Mouse (Mus musculus) frontal cortex, adult (tissue): Measurements from ENCODE around the gene Gng8.
A peak's percentile ranks its signal among the peaks of the same experiment; 100 is the strongest.

ENCODE experiments used
- ATAC-seq: cut with Nextera tagmentation; 2 replicates; pipeline ENCODE4 v1.9.2; 2017; ENCODE audit warnings: mild to moderate bottlenecking, moderate library complexity, mixed read lengths; ENCODE audit not compliant: low TSS enrichment

Gng8 gene

GRCm38 (mm10) chr7:16924037-16924834, 32.6 kb downstream of the Gng8 start, which contains the start of gene Calm3:
Gene Calm3, minus strand, starts transcription at chr7:16924114.
- peak; percentile 68 for ATAC-seq

- ATAC-seq: no peak
Measured at GRCm38 (mm10) chr7:16928341-16928740, 36.8 kb downstream of the Gng8 start.

- peak; percentile 55; the same call in 1 of the 2 replicates for ATAC-seq
Measured at GRCm38 (mm10) chr7:16930850-16931249, 39.3 kb downstream of the Gng8 start.

GRCm38 (mm10) chr7:16931968-16932627, 40.5 kb downstream of the Gng8 start:
- ATAC-seq: peak; percentile 76

- ATAC-seq: no peak
Measured at GRCm38 (mm10) chr7:16932704-16933577, 41.4 kb downstream of the Gng8 start.

GRCm38 (mm10) chr7:16937312-16937711, 45.7 kb downstream of the Gng8 start:
- no peak for ATAC-seq

GRCm38 (mm10) chr7:16938117-16938791, 46.7 kb downstream of the Gng8 start:
- ATAC-seq: peak; percentile 53

- ATAC-seq: peak; percentile 61
Measured at GRCm38 (mm10) chr7:16940292-16940691, 48.7 kb downstream of the Gng8 start.

GRCm38 (mm10) chr7:16942861-16943260, 51.3 kb downstream of the Gng8 start:
- ATAC-seq: no peak

GRCm38 (mm10) chr7:16944061-16944807, 52.6 kb downstream of the Gng8 start, which contains the start of gene Pnmal2:
Gene Pnmal2, plus strand, starts transcription at chr7:16944682.
- peak; percentile 66 for ATAC-seq

GRCm38 (mm10) chr7:16944808-16945315, 53.3 kb downstream of the Gng8 start:
- no peak for ATAC-seq
